Mouse (Mus musculus) gastrocnemius, adult 18-20 months (tissue): ENCODE results near the gene Hsd17b7. TPM values are rescaled to one million over a fixed set of nuclear protein-coding genes. Genes with fewer than 3 reads are reported as not detected.

ENCODE experiments used
- total RNA-seq, 2 experiments: library from RNA; stranded (reverse); gene quantifications; 2 replicates each; pipeline ENCODE4 v1.2.3; 2021

Hsd17b7 gene
- total RNA-seq, 2 experiments from 2014 or later: 11.1 to 15.4 TPM

Other genes starting within 250 kb of the Hsd17b7 start
- 1 to 10 TPM; 3.0 to 7.7 TPM for gene Rgs4, start 221.6 kb downstream of the Hsd17b7 start, total RNA-seq
- not detected for gene Ccdc190, start 40.6 kb downstream of the Hsd17b7 start, total RNA-seq
- 10 to 100 TPM; 10.1 to 15.8 TPM for gene Ddr2, start 141.5 kb upstream of the Hsd17b7 start, total RNA-seq
- gene Uap1, start 205.7 kb upstream of the Hsd17b7 start, total RNA-seq: 10 to 100 TPM; 43.4 to 49.7 TPM
- gene Uhmk1, start 246.2 kb upstream of the Hsd17b7 start, total RNA-seq: 10 to 100 TPM; 11.7 to 15.6 TPM